Mouse (Mus musculus) B cell, adult (primary cell): ENCODE measurements around the gene Sbf1. TPM values are rescaled to one million over a fixed set of nuclear protein-coding genes. Genes with fewer than 3 reads are reported as not detected.

ENCODE experiments used
- total RNA-seq: library from RNA; stranded (reverse); gene quantifications from 4 replicates; pipeline ENCODE4 v1.2.4, GENCODE M21; 2023; ENCODE audit not compliant: inconsistent age

Gene Sbf1
- total RNA-seq, result 231 to 274 TPM (median 254 TPM) in 4 replicates

GRCm38 (mm10) chr15:89315190-89315731 is at the start of gene Sbf1:
Sbf1 (minus strand) TSS chr15:89315311.

GRCm38 (mm10) chr15:89355241-89356187 is 40.4 kb upstream of the Sbf1 start, which contains the start of the genes Lmf2 and Ncaph2:
Lmf2 (minus strand) TSS chr15:89355659.
Ncaph2 (plus strand) TSS chr15:89355719.

GRCm38 (mm10) chr15:89334271-89334670 is 19.2 kb upstream of the Sbf1 start, which contains the start of gene Miox:
Miox (plus strand) TSS chr15:89334398.

GRCm38 (mm10) chr15:89322670-89323522 is 7.8 kb upstream of the Sbf1 start, which contains the start of gene Adm2:
Adm2 (plus strand) TSS chr15:89322720.

Other genes with a start within 250 kb of the Sbf1 start
- gene Trabd, start 240.2 kb downstream of the Sbf1 start, total RNA-seq, result 52.0 to 60.0 TPM (median 55.2 TPM) in 4 replicates
- 25.5 to 30.5 TPM (median 26.4 TPM) in 4 replicates for gene Selenoo, start 226.2 kb downstream of the Sbf1 start, total RNA-seq
- gene Tubgcp6, start 192.2 kb downstream of the Sbf1 start, total RNA-seq, result 49.7 to 54.4 TPM (median 51.7 TPM) in 4 replicates
- gene Hdac10, start 186.6 kb downstream of the Sbf1 start, total RNA-seq, result 92.4 to 97.6 TPM (median 94.4 TPM) in 4 replicates
- gene Mapk12, start 174.6 kb downstream of the Sbf1 start, total RNA-seq, result 8.8 to 11.9 TPM (median 10.5 TPM) in 4 replicates
- gene Mapk11, start 165.7 kb downstream of the Sbf1 start, total RNA-seq, result 73.7 to 80.8 TPM (median 77.0 TPM) in 4 replicates
- 7.2 to 13.8 TPM (median 10.2 TPM) in 4 replicates for gene Plxnb2, start 134.5 kb downstream of the Sbf1 start, total RNA-seq
- gene Dennd6b, start 118.8 kb downstream of the Sbf1 start, total RNA-seq, result 26.4 to 33.2 TPM (median 31.3 TPM) in 4 replicates
- 57.9 to 61.0 TPM (median 59.6 TPM) in 4 replicates for gene Ppp6r2, start 103.8 kb downstream of the Sbf1 start, total RNA-seq
- gene Adm2, start 7.4 kb upstream of the Sbf1 start, total RNA-seq, result not detected in 4 replicates
- gene Miox, start 19.1 kb upstream of the Sbf1 start, total RNA-seq, result not detected in 4 replicates
- gene Lmf2, start 40.3 kb upstream of the Sbf1 start, total RNA-seq, result 40.7 to 60.9 TPM (median 56.0 TPM) in 4 replicates
- 125 to 135 TPM (median 132 TPM) in 4 replicates for gene Ncaph2, start 40.4 kb upstream of the Sbf1 start, total RNA-seq
- gene Sco2, start 58.5 kb upstream of the Sbf1 start, total RNA-seq, result 17.1 to 18.9 TPM (median 18.3 TPM) in 4 replicates
- 0.39 to 1.3 TPM (median 0.75 TPM) in 4 replicates for gene Tymp, start 61.7 kb upstream of the Sbf1 start, total RNA-seq
- not detected in 4 replicates for gene Odf3b, start 64.0 kb upstream of the Sbf1 start, total RNA-seq
- not detected in 4 replicates for gene Klhdc7b, start 69.6 kb upstream of the Sbf1 start, total RNA-seq
- not detected in 4 replicates for gene Syce3, start 95.2 kb upstream of the Sbf1 start, total RNA-seq
- gene Cpt1b, start 110.6 kb upstream of the Sbf1 start, total RNA-seq, result 7.3 to 12.6 TPM (median 8.2 TPM) in 4 replicates
- 8.6 to 15.8 TPM (median 10.5 TPM) in 4 replicates for gene C730034F03Rik, start 114.3 kb upstream of the Sbf1 start, total RNA-seq
- 1.6 to 2.3 TPM in 2 of 4 replicates, not detected in the others for gene Gm44502, start 114.4 kb upstream of the Sbf1 start, total RNA-seq
- gene Chkb, start 114.6 kb upstream of the Sbf1 start, total RNA-seq, result 312 to 334 TPM (median 321 TPM) in 4 replicates
- not detected in 4 replicates for gene Mapk8ip2, start 138.6 kb upstream of the Sbf1 start, total RNA-seq
- gene Arsa, start 162.1 kb upstream of the Sbf1 start, total RNA-seq, result 15.7 to 19.9 TPM (median 17.7 TPM) in 4 replicates
- 0.26 TPM in 1 of 4 replicates, not detected in the others for gene Shank3, start 184.3 kb upstream of the Sbf1 start, total RNA-seq